Mouse (Mus musculus): ENCODE data around the gene Pef1.

Gene Pef1

DNA sequence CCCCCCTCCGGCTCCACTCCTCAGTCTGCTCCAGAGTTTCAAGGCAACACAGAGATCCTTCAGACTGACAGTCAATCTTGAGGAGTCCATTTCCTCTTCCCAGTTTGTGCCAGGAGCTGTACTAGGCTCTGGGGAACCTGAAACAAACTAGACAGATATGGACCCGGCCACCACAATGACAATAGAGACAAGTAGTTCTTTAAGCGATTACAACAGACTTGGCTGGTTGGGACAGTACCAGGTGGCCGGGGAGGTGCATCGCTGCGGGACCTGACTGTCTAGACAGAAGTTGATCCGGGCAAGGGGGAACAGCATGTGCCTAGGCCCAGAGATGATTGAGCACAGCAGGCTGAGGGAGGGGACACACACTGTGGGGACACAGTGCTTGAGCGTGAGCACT is 1.2 kb upstream of the Pef1 start:
- DNase-seq, result no peak

- no peak for DNase-seq
These were observed 1.3 kb downstream of the Pef1 start for GRCm38 (mm10) chr4:130103632-130104031.

DNA sequence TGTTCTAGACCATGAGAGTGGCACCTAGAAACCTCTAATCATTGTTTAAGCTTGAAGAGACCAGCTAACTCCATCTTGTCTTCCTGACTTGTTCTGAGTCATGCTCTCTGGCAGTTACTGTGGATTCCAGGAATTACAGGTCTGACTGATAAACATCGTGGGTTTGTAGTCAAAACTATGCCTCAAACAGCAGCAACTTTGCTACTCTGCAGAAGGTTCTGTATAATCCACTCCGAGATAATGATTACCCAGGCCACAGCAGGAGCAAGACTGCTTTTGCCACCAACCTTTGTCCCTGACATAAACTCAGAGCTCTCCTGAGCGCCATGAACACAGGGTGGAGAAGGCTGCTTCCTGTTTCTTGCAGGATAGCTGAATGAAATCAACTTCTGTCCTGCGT is 2.2 kb downstream of the Pef1 start:
- DNase-seq, result no peak

DNA sequence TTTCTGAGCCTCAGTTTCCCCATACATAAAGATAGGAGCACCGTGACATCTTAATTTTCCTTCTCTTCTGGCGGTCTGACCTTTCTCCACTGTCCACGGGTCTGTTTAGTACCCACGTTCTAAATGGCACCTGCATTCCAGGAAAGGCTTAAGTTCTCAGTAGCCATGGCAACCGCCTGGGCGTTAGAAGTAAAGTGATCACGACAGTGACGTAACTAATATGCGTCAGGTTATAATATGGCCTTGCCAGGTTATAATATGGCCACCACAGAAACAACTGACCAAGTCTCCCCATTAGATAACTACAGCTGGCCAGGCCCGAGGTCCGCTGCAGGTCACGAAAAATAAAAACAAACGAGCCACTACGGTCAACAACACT is 4.7 kb downstream of the Pef1 start:
- no peak for DNase-seq

GRCm38 (mm10) chr4:130107444-130108131 is 5.2 kb downstream of the Pef1 start:
- peak; percentile 100 for DNase-seq

GRCm38 (mm10) chr4:130108929-130109328 is 6.6 kb downstream of the Pef1 start:
- DNase-seq, result peak; percentile 56

GRCm38 (mm10) chr4:130109666-130110065 is 7.3 kb downstream of the Pef1 start:
- DNase-seq, result peak; percentile 54

GRCm38 (mm10) chr4:130110091-130110490 is 7.7 kb downstream of the Pef1 start:
- DNase-seq, result no peak

GRCm38 (mm10) chr4:130112299-130112698 is 9.9 kb downstream of the Pef1 start:
- DNase-seq, result peak; percentile 66

- no peak for DNase-seq
These were observed 10.4 kb downstream of the Pef1 start for GRCm38 (mm10) chr4:130112732-130113131.

DNA sequence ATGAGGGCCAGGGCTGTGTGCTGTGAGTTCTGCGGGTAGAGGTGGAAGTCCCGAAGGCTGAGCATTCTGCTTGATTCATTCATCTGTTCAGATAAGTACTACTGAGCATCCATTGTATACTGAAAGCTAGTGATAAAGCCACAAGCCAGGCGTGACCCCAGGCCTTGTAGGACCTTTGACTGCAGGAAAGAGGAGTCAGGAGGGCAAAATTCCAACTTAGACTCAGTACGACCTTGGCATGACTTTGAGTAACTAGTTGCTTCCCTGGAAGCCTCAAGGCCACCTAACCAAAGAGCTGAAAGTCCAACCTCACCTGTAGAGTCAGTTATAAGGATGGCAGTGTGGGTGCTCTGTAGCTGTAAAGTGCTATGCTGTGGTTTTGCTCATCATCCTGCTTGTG is 18.4 kb downstream of the Pef1 start:
- DNase-seq, result no peak

- DNase-seq, result no peak
These were observed 19.2 kb downstream of the Pef1 start for GRCm38 (mm10) chr4:130121560-130121959.

GRCm38 (mm10) chr4:130123020-130123419 is 20.7 kb downstream of the Pef1 start:
- no peak for DNase-seq

DNA sequence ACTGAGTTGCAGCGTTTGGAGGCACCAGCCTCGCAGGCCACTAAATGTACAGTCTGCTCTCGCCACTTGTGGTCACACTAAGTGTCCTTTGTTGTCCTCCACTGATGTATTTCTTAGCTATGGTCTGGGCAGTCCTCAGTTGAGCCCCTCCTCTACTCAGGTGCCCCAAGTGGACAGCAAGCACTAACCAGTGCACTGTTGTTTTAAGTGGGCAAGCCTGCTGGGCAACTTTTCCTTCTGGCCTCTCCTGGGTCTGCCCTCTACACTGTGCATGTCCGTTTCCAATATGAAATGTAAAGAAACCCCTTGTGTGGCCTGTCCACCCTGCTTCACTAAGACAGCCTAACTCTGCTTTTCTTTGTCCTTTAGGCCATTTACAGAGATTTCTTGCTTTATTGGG is 21.8 kb downstream of the Pef1 start:
- DNase-seq, result peak; percentile 72

- DNase-seq, result no peak
These were observed 22.8 kb downstream of the Pef1 start for GRCm38 (mm10) chr4:130125164-130125563.

DNA sequence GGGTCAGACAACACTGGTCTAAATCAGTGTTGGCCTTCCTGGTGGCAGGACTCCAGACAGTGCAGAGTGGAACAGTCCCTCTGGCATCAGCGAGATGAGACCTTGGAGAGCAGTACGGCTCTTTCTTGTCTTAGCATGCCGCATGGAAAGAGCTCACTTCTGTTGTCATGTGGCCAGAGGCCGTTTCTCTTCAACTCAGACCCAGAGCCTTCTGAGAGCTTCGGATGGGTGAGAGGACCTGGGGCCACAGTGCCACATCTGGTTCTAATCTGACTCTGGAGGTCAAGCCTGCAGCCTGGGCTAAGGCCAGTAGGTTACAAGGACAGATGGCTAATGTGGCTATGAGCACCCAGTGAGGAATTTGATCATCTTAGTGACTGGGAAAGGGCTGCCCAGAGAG is 23.6 kb downstream of the Pef1 start:
- no peak for DNase-seq

GRCm38 (mm10) chr4:130128907-130129306 is 26.5 kb downstream of the Pef1 start:
- no peak for DNase-seq

DNA sequence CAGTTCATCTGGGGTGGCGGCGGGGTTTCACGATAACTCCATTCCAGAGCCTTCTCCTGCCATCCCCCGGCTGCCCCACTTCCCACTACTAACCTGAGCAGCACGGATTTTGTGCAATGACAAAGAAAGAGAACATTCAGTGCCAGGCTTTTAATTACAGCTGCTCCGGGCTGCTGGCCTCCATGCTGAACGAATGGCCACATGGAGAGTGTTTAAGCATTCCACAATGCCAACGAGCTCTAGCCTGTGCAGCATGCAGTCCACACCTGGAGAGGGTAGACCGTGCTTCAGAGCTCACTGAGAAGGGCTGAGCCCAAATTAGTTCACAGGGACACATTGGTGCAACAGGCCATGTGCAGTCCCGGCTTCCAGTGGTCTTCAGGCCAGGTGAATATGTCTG is 27.7 kb downstream of the Pef1 start:
- no peak for DNase-seq

DNA sequence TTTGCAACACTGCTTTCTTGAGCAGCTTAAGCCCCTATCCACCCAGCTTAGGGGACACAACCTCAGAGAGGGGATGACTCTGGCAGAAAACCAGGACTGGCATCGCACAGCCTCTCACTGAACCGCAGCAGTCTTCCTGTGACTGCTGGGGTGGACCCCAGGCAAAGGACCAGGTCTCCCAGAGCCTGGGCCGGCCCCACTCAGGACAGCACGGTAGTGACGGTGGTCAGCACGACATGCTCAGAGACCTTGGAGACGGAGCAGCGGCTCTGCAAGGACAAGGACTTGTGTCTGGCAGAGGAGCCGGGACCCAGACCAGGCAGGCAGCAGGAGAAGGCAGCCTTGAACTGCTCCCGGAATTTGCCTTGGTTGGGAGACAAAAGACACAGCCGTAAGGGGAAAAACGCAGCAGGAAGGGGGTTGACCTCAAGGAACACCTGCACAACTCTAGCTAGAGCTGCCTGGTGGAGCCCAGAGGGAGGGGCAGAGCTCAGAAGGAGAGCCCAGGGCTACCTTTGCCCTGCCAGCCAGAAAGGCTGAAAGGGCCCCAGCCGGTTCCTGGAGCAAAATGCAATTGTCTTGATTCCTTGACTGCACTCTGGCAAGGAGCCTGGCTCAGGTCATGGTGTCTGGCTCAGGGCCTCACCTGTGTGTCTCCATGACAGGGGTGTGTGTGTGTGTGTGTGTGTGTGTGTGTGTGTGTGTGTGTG is 28.4 kb downstream of the Pef1 start:
- DNase-seq, result no peak

DNA sequence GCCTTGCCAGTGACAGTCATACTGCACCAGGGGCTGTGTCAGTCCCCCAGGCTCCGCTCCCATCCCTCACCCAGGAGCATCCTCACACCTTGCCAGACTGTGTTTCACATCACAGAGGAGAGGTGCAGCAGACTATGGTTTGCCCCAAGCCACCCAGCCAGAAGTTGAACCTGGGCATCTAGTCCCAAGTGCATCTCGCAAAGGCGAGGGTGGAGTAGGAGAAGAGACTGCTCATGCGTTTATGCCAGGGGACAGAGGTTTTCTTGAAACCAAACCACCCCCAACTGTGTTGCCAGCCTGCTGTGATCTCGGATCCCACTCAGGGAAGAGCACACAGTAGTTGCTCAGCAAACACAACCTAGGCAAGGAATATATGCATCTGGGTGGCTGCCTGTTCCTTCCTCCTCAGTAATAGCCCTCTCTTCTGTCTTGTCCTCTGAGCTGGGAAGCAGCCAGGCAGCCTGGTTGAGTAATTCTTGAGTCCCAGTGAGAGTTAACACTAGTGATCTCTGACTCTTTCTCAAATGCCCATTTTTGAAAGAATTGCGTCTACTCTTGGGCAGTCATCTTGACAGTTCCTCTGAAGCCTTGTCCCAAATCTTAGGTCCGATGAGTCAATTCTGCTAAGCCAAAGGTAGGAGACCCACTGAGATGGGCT is 29.2 kb downstream of the Pef1 start:
- no peak for DNase-seq

DNA sequence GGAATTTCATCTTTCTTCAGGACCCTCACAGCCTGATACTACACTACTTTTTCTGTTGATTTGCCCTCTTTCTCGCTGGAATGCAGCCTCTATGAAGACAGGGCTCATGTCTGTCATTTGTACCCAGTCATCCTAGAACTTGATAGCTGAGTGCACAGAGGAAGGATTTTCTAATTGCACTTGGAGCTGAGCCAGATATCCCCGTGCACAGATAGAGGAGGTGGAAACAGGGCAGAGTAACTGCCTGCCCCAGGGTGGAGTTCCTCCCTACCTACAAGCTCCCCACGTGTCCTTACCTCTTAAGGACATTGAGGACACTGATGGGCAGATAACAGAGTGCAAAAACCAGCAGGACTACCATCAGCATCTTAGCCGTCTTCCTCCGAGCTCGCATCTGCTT is 31.0 kb downstream of the Pef1 start:
- no peak for DNase-seq

DNA sequence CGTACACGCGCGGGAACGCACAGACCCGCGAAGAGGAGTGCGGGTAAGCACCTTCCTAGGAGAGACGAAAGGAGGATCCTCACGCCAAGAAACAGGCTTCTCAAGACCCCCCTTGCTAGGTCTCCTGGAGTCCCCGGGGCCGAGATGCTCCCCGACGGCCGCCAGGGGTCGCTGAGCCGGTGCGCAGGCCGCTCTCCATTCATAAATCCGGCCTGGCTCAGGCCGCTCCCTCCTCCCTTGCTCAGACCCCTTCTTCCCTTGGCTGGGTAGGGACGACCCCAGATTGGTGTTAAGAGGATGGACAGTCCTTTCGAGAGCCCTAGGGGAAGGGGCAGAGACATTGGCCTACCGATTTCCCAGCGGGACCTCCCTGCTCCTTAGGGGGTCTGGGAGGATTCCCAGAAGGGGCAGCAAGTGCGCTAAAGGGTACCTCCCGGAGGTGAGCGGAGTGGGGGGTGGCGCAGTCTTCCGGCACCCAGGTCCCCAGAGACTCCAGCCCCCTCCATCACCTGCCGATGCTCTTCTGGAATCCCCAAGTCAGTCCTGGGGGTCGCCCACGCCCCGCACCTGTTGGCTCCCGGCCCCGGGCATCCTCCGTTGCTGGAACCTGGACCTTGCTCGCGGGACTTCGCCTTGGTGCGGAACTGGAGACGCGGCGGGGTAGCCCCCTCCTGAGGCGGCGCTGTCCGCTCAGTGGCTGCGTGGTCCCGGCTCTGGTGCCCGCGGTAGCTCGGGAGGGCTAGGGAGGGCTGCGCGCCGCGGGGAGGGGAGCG is 36.3 kb downstream of the Pef1 start:
- peak; percentile 85 for DNase-seq

GRCm38 (mm10) chr4:130139214-130139492 is 36.8 kb downstream of the Pef1 start, which contains the start of gene Hcrtr1:
Gene Hcrtr1, minus strand, starts transcription at chr4:130139359.
- DNase-seq, result no peak

- DNase-seq, result no peak
These were observed 38.6 kb downstream of the Pef1 start for GRCm38 (mm10) chr4:130140992-130141402.

Data from lung, postnatal 14 days (tissue).